Mouse (Mus musculus) bone marrow, adult 2 months (tissue): ENCODE measurements at regions not wholly inside any gene's neighbourhood (a gene's known extent, or its start where the extent isn't known, plus 50 kb on each side); places are given as distances from the start of the nearest gene placed in this dataset.

Experiments used
- CTCF ChIP-seq: fragments of 200-500 bp; IDR thresholded peaks from 2 replicates; pipeline ENCODE4 v1.5.1; 2011; ENCODE audit warnings: low read length, control low read depth; ENCODE audit not compliant: control insufficient read depth, insufficient read depth
- POLR2A ChIP-seq: fragments of 200-500 bp; IDR thresholded peaks from 2 replicates; pipeline ENCODE4 v1.6.1; 2011; ENCODE audit warnings: low read depth, mild to moderate bottlenecking, control low read depth, low read length, borderline replicate concordance; ENCODE audit not compliant: control insufficient read depth

- TF ChIP-seq CTCF, result no peak
- TF ChIP-seq POLR2A, result no peak
Observed at GRCm38 (mm10) chr13:111043637-111044036, 211.2 kb upstream of the Actbl2 start.
